Mouse (Mus musculus): ENCODE results near the gene Ccdc60.
"Not testable (repeated sequence)": the region's sequence is repeated elsewhere in the genome, so short reads cannot be mapped to it uniquely, and the experiment has no call there.

Gene Ccdc60

GRCm38 (mm10) chr5:116194499-116194898 is 94.3 kb downstream of the Ccdc60 start:
- DNase-seq (ENCODE audit: low read depth, low spot score) = no peak

DNA sequence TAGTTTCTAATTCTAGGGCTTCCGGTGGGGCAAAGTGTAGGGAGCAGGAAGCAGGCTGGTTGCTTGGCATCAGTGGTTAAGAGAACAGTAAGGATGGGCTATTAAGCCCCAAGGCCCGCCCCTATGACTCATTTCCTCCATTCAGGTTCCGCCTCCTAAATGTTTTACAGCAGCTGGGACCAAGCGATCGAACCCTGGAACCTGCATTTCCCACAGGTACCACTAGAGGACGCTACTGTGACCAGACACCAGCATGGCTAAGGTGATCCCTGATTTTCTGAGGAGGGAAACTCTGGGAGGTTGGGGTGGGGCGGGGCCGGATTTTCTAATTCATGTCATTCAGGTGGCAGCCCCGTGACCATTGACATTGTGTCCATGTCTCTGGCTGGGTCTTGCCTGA is 96.1 kb downstream of the Ccdc60 start:
- DNase-seq (ENCODE audit: low read depth, low spot score) = no peak

- DNase-seq (ENCODE audit: low read depth, low spot score) = no peak
Measured at GRCm38 (mm10) chr5:116191596-116191995, 97.2 kb downstream of the Ccdc60 start.

- no peak for DNase-seq (ENCODE audit: low read depth, low spot score)
Measured at GRCm38 (mm10) chr5:116189818-116190217, 99.0 kb downstream of the Ccdc60 start.

GRCm38 (mm10) chr5:116180594-116180993 is 108.2 kb downstream of the Ccdc60 start:
- no peak for DNase-seq (ENCODE audit: low read depth, low spot score)

DNA sequence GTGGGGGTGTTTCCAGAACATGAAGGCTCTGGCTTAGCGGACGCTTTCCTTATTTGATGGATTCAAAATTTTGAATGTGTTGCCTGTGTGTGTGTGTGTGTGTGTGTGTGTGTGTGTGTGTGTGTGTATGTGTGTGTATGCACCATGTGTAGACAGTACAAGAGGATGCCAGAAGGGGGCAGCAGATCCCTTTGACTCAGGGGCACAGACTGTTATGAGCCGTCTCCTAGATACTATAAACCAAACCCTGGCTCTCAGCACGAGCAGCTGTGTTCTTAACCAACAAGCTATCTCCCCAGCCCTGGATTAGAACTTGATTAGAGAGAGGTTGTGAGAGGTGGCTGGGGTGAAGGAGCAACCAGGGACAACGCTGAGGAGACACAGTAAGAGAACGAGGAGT is 117.1 kb downstream of the Ccdc60 start:
- no peak for DNase-seq (ENCODE audit: low read depth, low spot score)

DNA sequence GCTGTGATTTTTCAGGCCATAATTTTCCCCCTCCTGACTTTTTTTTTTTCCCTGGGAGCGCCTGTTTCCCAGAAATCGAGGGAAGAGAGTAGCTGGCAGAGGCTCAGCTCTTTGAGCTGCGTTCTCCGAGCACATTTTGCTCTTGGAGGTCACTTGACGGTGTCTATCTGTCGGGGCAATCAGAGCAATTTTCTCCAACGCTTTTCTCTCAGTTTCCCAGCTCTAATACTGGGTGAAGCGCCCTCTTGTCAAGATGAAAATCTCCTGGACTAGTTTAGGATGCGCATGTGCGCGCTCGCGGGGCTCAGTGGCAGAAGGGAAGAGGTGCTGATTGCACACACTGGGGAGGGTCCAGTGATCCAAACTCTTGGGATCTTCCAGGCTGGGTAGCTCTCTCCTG is 121.8 kb downstream of the Ccdc60 start:
- DNase-seq (ENCODE audit: low read depth, low spot score) = no peak

DNA sequence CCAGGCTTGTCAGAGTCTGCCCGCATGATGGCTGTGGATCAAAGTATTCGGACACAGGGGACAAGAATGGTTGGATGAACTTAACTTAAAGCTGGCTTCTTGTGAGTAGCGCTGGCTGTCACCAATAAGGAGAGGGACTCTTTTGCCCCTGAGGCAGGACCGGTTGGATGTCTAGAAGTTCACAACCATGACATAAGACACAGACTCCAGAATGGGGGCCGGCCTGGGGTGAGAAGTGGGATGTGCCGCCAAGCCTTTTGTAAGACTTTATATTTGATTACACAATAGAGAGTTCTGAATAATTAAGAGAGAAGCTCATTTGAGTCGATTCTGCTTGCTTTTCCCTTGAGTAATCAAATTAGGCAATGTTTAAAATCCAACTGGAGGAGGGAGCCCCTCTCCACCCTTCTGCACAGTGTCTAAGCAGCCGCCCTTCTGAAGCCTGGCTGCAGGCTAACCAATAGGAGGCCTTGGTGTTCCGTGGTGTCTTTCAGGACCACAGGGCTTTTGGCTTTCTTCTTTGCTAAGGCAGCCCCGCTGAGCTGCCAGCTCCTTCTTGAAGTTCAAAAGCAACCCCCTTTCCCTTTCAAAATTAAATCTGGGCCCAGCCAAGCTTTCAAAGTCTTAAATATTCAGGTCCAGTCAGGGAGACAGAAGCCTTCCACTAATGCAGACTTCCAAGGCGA is 123.4 kb downstream of the Ccdc60 start:
- DNase-seq (ENCODE audit: low read depth, low spot score) = no peak

GRCm38 (mm10) chr5:116154811-116155210 is 134.0 kb downstream of the Ccdc60 start:
- no peak for DNase-seq (ENCODE audit: low read depth, low spot score)

- not testable (repeated sequence) for DNase-seq (ENCODE audit: low read depth, low spot score)
Measured at GRCm38 (mm10) chr5:116146446-116146845, 142.3 kb downstream of the Ccdc60 start.

- DNase-seq (ENCODE audit: low read depth, low spot score) = no peak
Measured at GRCm38 (mm10) chr5:116144711-116145110, 144.1 kb downstream of the Ccdc60 start.

GRCm38 (mm10) chr5:116140682-116141081 is 148.1 kb downstream of the Ccdc60 start:
- DNase-seq (ENCODE audit: low read depth, low spot score) = no peak

DNA sequence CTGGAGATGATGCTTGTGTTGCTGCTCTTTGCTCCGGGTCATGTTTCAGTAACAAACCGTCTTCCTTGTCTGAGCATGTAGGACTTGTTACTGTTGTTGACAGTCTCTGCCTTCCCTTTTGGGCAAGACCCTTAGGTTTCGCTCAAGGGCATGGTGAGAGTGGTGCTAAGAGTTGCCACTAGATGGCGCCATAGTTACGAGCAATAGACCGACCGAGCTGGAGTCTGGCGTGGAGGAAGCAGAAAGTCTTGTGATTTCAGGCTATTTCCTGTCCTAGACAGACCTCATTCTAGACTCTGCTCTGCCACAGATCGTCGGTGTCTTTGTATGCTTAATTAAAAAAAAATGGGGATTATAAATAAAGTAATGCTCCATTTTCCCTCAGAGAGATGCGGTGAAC is 165.4 kb downstream of the Ccdc60 start:
- DNase-seq (ENCODE audit: low read depth, low spot score) = peak; percentile 36

GRCm38 (mm10) chr5:116116567-116116966 is 172.2 kb downstream of the Ccdc60 start:
- DNase-seq (ENCODE audit: low read depth, low spot score) = peak; percentile 51

DNA sequence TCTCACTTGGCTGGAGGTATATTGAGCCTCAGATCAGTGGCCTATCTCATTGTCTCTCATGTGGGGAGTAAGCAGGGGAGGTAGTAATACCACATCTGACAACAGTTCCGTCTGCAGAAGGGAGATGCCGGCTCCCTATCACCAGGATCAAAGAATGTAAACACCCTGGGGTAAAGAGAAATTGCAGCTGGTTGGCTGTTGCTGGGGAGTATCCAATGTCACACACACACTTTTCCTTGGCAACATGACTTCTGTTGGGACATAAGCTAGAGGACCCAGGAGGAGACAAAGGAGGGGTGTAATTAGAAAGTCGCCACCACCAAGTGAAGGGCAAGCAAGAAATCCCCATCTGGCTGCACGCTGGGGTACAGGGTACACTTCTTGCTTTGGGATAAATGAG is 172.7 kb downstream of the Ccdc60 start:
- DNase-seq (ENCODE audit: low read depth, low spot score) = no peak

- no peak for DNase-seq (ENCODE audit: low read depth, low spot score)
Measured at GRCm38 (mm10) chr5:116115071-116115834, 173.5 kb downstream of the Ccdc60 start.

GRCm38 (mm10) chr5:116108651-116109050 is 180.1 kb downstream of the Ccdc60 start:
- DNase-seq (ENCODE audit: low read depth, low spot score) = no peak

GRCm38 (mm10) chr5:116084231-116084630 is 204.6 kb downstream of the Ccdc60 start:
- no peak for DNase-seq (ENCODE audit: low read depth, low spot score)

- DNase-seq (ENCODE audit: low read depth, low spot score) = no peak
Measured at GRCm38 (mm10) chr5:116083081-116083480, 205.7 kb downstream of the Ccdc60 start, which contains the start of gene Tmem233. Gene Tmem233 (minus strand): TSS chr5:116083244.

GRCm38 (mm10) chr5:116082241-116082900 is 206.4 kb downstream of the Ccdc60 start:
- no peak for DNase-seq (ENCODE audit: low read depth, low spot score)

DNA sequence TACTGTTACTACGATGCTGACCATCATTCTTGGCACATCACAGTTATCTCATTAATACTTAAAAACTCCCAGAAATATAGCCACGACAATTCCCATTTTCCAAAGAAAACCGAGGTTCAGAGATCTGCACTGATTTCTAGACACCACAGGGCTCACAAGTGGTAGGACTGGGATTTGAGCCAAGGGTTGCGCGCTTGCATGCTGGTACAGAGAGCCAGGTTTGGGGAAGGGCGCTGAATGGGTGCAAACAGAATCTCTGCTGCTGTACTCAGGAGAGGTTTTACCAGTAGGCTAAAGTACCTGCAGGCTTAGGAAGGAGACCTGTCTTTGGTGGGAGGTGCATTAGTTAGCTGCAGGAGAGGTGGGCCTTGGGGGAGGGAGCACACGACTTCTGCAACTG is 207.2 kb downstream of the Ccdc60 start:
- no peak for DNase-seq (ENCODE audit: low read depth, low spot score)

DNA sequence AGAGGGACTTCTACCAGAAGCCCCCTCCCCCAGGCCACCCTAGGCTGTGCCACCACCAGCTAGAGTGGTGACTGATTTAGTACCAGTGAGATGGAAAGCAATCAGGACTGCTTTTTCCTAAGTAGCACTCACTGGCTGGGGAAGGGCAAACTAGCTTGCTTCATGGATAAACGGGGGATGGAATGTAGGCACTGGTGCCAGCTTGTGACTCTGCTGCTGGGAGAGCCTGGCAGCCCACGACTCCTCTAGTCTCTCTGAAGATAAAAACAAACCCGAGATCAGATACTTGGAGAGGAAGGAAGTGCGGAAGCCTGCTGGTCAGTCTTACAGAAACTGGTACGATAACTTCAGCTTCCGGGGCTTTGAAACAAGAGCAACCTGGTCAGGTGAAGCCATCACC is 208.0 kb downstream of the Ccdc60 start:
- no peak for DNase-seq (ENCODE audit: low read depth, low spot score)
